Mouse (Mus musculus) intestine, embryonic 16.5 days (tissue): ENCODE measurements around the gene Adgrl4. TPM values are rescaled to one million over a fixed set of nuclear protein-coding genes. Genes with fewer than 3 reads are reported as not detected.

Source experiments
- ATAC-seq: fragments of 200-750 bp; cut with Nextera tagmentation; 2 replicates; pipeline ENCODE4 v1.8.0; 2017; ENCODE audit warnings: moderate TSS enrichment, moderate library complexity
- H3K27ac ChIP-seq: fragments of 300-500 bp; sonication (generic); 2 replicates; pipeline ENCODE4 v1.5.1; 2014; ENCODE audit warnings: mild to moderate bottlenecking, low read length
- H3K27me3 ChIP-seq: fragments of 300-500 bp; sonication (generic); replicated peaks from 2 replicates; pipeline ENCODE4 v1.6.1; 2014; ENCODE audit warnings: low read length, control low read depth, mixed read lengths; ENCODE audit not compliant: control insufficient read depth, insufficient read depth
- H3K36me3 ChIP-seq: fragments of 300-500 bp; sonication (generic); 2 replicates; pipeline ENCODE4 v1.6.1; 2014; ENCODE audit warnings: low read length, control low read depth; ENCODE audit not compliant: control insufficient read depth, insufficient read depth
- H3K4me1 ChIP-seq: fragments of 300-500 bp; sonication (generic); 2 replicates; pipeline ENCODE4 v1.6.1; 2014; ENCODE audit warnings: low read length, control low read depth, mixed read lengths; ENCODE audit not compliant: control insufficient read depth, insufficient read depth
- H3K4me2 ChIP-seq: fragments of 300-500 bp; sonication (generic); 2 replicates; pipeline ENCODE4 v1.6.1; 2014; ENCODE audit warnings: low read depth, low read length, control low read depth
- H3K4me3 ChIP-seq: fragments of 300-500 bp; sonication (generic); 2 replicates; pipeline ENCODE4 v1.5.1; 2014; ENCODE audit warnings: mild to moderate bottlenecking, low read length
- H3K9ac ChIP-seq: fragments of 300-500 bp; sonication (generic); 2 replicates; pipeline ENCODE4 v1.6.1; 2014; ENCODE audit warnings: low read depth, low read length
- H3K9me3 ChIP-seq: fragments of 300-500 bp; sonication (generic); 2 replicates; pipeline ENCODE4 v1.6.1; 2016; ENCODE audit warnings: low read length, control low read depth; ENCODE audit not compliant: control insufficient read depth
- WGBS: fragments of 180-500 bp; shearing (Covaris S2); extraction: QIAGEN DNeasy Blood & Tissue Kit; methylation state at CpG from one replicate; pipeline ENCODE4 v1.1.7; 2014; 5-methylcytosine and 5-hydroxymethylcytosine counted together
- polyA plus RNA-seq: library from polyadenylated mRNA; unstranded; fragments of >200 nt; fragmentation: Nextera tagmentation; extraction: Ambion mirVana; gene quantifications from 2 replicates; pipeline ENCODE4 v1.2.1, GENCODE M21; 2015

Adgrl4 gene
- polyA plus RNA-seq, 1 experiment from 2014 or later, result 6.6 TPM

DNA sequence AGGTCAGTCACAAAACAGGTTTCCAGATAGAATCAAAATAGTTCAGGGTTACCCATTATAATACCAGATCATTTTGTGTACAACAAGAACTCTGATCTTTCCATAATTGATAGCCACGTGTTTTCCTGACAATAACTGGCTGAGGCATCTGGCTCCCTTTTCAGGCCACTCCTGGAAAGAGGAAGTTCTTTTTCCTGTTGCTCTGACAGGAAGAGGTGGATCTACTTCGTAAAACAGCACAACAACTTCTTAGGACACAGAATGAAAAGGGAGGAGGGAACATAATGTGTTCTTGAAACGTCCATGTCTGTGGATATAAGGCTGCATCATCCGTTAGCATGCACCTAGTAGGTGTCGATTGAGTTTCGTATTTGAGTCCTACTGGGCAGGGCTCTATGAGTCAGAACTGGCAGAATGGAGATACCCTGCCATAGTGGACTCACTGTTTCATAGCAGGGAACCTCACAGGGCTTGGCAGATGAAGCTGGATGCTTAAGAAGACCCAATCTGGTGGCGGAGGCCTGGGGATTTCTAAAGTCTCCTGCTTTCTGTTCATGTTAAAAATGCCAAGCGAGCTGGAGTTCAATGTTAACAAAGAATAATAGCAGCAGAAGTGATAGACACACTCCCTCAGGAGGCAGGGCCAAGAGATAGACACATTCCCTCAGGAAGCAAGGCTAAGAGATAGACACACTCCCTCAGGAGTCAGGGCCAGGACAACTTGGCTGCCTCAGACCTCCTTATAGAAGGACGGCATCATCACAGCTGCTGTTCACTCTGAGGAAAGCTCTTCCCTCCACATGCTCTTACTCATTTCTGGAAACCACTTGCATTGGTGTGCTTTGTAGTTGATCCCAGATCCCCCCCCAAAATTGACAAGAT is 13.1 kb upstream of the Adgrl4 start:
- Histone ChIP-seq H3K4me3 (no peak overlapping the region), H3K9me3 (no peaks in the 10 kb centered on the region), H3K4me2 (no peak overlapping the region), H3K27ac (no peak overlapping the region; the same call in 1 of the 2 replicates), H3K27me3 (no peaks in the 10 kb centered on the region), H3K4me1 (no peaks in the 10 kb centered on the region), H3K9ac (no peak overlapping the region), H3K36me3 (no peaks in the 10 kb centered on the region)
- 75% methylated on average over 9 of the region's 9 CpGs for WGBS
- no peak for ATAC-seq

- Histone ChIP-seq H3K4me3 (no peak overlapping the region), H3K27me3 (no peaks in the 10 kb centered on the region), H3K4me2 (no peak overlapping the region), H3K9ac (no peak overlapping the region), H3K27ac (no peak overlapping the region), H3K36me3 (no peaks in the 10 kb centered on the region), H3K9me3 (no peaks in the 10 kb centered on the region), H3K4me1 (no peaks in the 10 kb centered on the region)
- ATAC-seq, result no peak
- 93% methylated on average over 3 of the region's 3 CpGs for WGBS
These were observed 7.6 kb upstream of the Adgrl4 start for GRCm38 (mm10) chr3:151430106-151430505.

DNA sequence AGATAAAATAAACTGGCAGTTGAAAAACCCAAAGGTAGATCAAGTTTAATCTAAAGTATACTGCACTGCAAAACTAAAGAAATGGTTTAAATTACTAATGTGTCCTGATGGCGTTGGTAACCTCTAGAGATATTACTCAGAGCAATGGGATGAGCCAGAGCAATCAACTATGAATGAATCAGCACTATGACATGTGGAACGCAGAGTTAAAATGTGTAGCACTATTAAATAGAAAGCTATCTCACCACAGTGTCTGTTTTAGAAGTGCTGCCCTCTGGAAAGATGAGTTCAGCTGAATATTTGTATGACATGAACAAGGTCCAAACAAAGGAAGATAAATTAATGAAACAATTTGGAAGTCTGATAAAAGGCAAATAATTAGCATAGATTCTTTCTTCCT is 6.2 kb upstream of the Adgrl4 start:
- no peaks in the 10 kb centered on the region for H3K4me1 ChIP-seq
- no peak overlapping the region for H3K9ac ChIP-seq
- no peaks in the 10 kb centered on the region for H3K36me3 ChIP-seq
- no peak overlapping the region for H3K4me2 ChIP-seq
- H3K27ac ChIP-seq, result no peak overlapping the region
- H3K9me3 ChIP-seq, result no peaks in the 10 kb centered on the region
- no peak overlapping the region for H3K4me3 ChIP-seq
- no peak for ATAC-seq
- no peaks in the 10 kb centered on the region for H3K27me3 ChIP-seq
- 60% methylated on average over 2 of the region's 2 CpGs for WGBS

DNA sequence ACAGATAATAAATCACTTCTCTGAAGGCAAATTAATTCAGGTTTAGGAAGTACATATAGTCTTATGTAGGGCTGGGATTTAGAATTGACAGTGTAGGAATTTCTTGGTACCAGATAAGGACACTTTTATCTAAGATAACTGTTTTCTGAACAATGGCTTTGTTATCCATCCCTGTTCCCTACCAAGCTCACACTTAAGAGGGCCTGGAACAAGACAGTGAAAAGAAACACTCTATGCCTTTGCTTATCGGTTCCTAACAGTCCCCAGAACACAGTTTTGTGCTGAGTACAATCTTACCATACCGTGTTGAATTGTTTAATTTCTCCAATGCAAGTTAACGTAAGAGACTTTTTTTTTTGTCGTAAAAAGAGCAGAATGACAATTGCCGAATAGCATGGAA is 677 bp downstream of the Adgrl4 start:
- 53% methylated on average over 5 of the region's 5 CpGs for WGBS
- Histone ChIP-seq H3K4me2 (no peak overlapping the region), H3K4me3 (no peak overlapping the region; the same call in 1 of the 2 replicates), H3K9ac (no peak overlapping the region), H3K36me3 (no peaks in the 10 kb centered on the region), H3K27ac (no peak overlapping the region), H3K27me3 (no peaks in the 10 kb centered on the region), H3K9me3 (no peaks in the 10 kb centered on the region), H3K4me1 (peaks cover 5% of the 10 kb centered on the region)
- ATAC-seq, result no peak

DNA sequence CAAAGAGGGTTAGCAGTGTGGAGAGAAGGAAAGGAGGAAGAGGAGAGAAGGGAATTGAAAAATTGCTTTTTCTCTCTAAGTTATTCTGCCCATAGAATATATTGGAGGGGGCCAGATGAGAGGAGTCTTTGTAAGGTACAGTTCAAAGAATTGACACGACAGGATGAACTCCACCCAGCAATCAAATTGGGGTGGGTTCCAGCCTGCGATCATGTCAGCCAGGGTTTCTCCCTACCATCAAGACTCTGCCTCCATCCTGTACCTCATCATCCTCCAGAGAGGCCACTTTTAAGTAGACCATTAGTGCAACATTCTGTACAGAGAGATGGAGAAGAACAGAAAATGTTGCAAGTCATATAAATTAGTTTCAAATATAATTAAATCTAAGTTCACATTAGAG is 2.3 kb downstream of the Adgrl4 start:
- 62% methylated on average over 2 of the region's 2 CpGs for WGBS
- no peak overlapping the region for H3K4me2 ChIP-seq
- H3K27me3 ChIP-seq, result no peaks in the 10 kb centered on the region
- no peak overlapping the region for H3K4me3 ChIP-seq
- H3K36me3 ChIP-seq, result no peaks in the 10 kb centered on the region
- H3K9me3 ChIP-seq, result no peaks in the 10 kb centered on the region
- H3K9ac ChIP-seq, result no peak overlapping the region
- H3K4me1 ChIP-seq, result peaks cover 5% of the 10 kb centered on the region
- no peak overlapping the region for H3K27ac ChIP-seq
- no peak for ATAC-seq

GRCm38 (mm10) chr3:151442026-151442425 is 4.3 kb downstream of the Adgrl4 start:
- no peaks in the 10 kb centered on the region for H3K27me3 ChIP-seq
- peaks cover 5% of the 10 kb centered on the region for H3K4me1 ChIP-seq
- no peak overlapping the region for H3K4me3 ChIP-seq
- H3K4me2 ChIP-seq, result no peak overlapping the region
- no peaks in the 10 kb centered on the region for H3K9me3 ChIP-seq
- ATAC-seq, result no peak
- no peak overlapping the region for H3K9ac ChIP-seq
- no peak overlapping the region for H3K27ac ChIP-seq
- H3K36me3 ChIP-seq, result no peaks in the 10 kb centered on the region
- 70% methylated on average over 2 of the region's 2 CpGs for WGBS

GRCm38 (mm10) chr3:151443486-151443885 is 5.8 kb downstream of the Adgrl4 start:
- WGBS, result 70% methylated on average over 5 of the region's 5 CpGs
- no peak overlapping the region for H3K27ac ChIP-seq
- no peaks in the 10 kb centered on the region for H3K36me3 ChIP-seq
- no peaks in the 10 kb centered on the region for H3K27me3 ChIP-seq
- ATAC-seq, result no peak
- no peaks in the 10 kb centered on the region for H3K4me1 ChIP-seq
- H3K4me2 ChIP-seq, result no peak overlapping the region
- H3K9me3 ChIP-seq, result no peaks in the 10 kb centered on the region
- no peak overlapping the region for H3K9ac ChIP-seq
- no peak overlapping the region for H3K4me3 ChIP-seq

DNA sequence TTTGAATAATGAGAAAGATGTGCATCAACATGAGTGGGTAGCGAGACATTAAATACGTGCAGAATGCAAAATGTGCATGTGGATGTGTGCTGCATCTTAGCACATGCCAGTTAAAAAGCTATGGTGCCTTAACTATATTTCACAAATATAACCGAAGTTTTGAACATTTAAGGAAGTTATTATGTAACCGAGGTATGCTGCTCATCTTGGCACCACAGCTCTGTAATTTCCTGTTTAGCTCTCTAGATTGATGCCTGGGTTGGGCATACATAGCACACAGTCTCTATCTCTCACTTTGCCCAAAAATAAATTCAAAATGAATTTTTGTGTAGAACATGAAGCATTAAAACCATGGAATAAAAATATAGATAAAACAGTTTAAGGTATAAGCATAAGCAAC is 6.6 kb downstream of the Adgrl4 start:
- Histone ChIP-seq H3K9ac (no peak overlapping the region), H3K9me3 (no peaks in the 10 kb centered on the region), H3K27me3 (no peaks in the 10 kb centered on the region), H3K4me3 (no peak overlapping the region), H3K4me1 (no peaks in the 10 kb centered on the region), H3K36me3 (no peaks in the 10 kb centered on the region), H3K4me2 (no peak overlapping the region), H3K27ac (no peak overlapping the region)
- 80% methylated on average over 4 of the region's 4 CpGs for WGBS
- ATAC-seq, result no peak

DNA sequence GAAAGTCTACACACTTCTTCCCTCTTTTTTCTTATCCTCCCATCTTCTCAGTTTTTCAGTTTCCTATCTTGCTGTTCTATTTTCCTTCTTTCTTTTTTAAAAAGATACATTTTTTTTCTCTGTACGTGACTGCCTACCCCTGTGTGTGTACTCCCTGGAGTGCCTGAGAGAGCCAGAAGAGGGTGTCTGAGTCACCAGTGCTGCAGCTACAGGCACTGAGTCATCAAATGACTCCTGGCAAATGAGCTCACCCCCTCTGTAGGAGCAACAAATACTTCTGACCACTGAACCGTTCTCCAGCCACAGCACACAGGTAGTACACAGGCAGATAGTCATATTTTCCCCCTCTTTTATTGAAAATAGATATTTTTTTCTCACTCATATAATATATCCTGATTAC is 8.2 kb downstream of the Adgrl4 start:
- Histone ChIP-seq H3K36me3 (no peaks in the 10 kb centered on the region), H3K27ac (no peak overlapping the region), H3K4me3 (no peak overlapping the region), H3K9ac (no peak overlapping the region), H3K27me3 (no peaks in the 10 kb centered on the region), H3K4me2 (no peak overlapping the region), H3K9me3 (no peaks in the 10 kb centered on the region), H3K4me1 (no peaks in the 10 kb centered on the region)
- 48% methylated on average over 2 of the region's 2 CpGs for WGBS
- ATAC-seq, result no peak
